Mouse (Mus musculus) stomach, embryonic 16.5 days (tissue): ENCODE data around the gene Psd4. TPM values are rescaled to one million over a fixed set of nuclear protein-coding genes. Genes with fewer than 3 reads are reported as not detected.
A peak's percentile ranks its signal among the peaks of the same experiment; 100 is the strongest.

Experiments used
- ATAC-seq: fragments of 200-750 bp; cut with Nextera tagmentation; 2 replicates; pipeline ENCODE4 v1.8.0; 2017; ENCODE audit warnings: moderate number of reproducible peaks, moderate TSS enrichment; ENCODE audit not compliant: insufficient read depth, low FRiP score
- H3K27ac ChIP-seq: fragments of 300-500 bp; sonication (generic); 2 replicates; pipeline ENCODE4 v1.5.1; 2014; ENCODE audit warnings: low read length
- H3K27me3 ChIP-seq: fragments of 300-500 bp; sonication (generic); 2 replicates; pipeline ENCODE4 v1.6.1; 2014; ENCODE audit warnings: low read length, control low read depth, mixed read lengths; ENCODE audit not compliant: control insufficient read depth, insufficient read depth
- H3K36me3 ChIP-seq: fragments of 300-500 bp; sonication (generic); 2 replicates; pipeline ENCODE4 v1.6.1; 2014; ENCODE audit warnings: low read length; ENCODE audit not compliant: control insufficient read depth, insufficient read depth
- H3K4me1 ChIP-seq: fragments of 300-500 bp; sonication (generic); 2 replicates; pipeline ENCODE4 v1.6.1; 2014; ENCODE audit warnings: low read length, control low read depth, mixed read lengths; ENCODE audit not compliant: control insufficient read depth, insufficient read depth
- H3K4me2 ChIP-seq: fragments of 300-500 bp; sonication (generic); 2 replicates; pipeline ENCODE4 v1.6.1; 2014; ENCODE audit warnings: low read depth, low read length, mixed read lengths
- H3K4me3 ChIP-seq: fragments of 300-500 bp; sonication (generic); replicated peaks from 2 replicates; pipeline ENCODE4 v1.5.1; 2014; ENCODE audit warnings: mild to moderate bottlenecking, low read length
- H3K9ac ChIP-seq: fragments of 300-500 bp; sonication (generic); 2 replicates; pipeline ENCODE4 v1.6.1; 2014; ENCODE audit warnings: low read length
- H3K9me3 ChIP-seq: fragments of 300-500 bp; sonication (generic); replicated peaks from 2 replicates; pipeline ENCODE4 v1.6.1; 2016; ENCODE audit warnings: low read length, control low read depth; ENCODE audit not compliant: control insufficient read depth
- WGBS: fragments of 180-500 bp; shearing (Covaris S2); extraction: QIAGEN DNeasy Blood & Tissue Kit; methylation state at CpG from one replicate; pipeline ENCODE4 v1.1.7; 2014; 5-methylcytosine and 5-hydroxymethylcytosine counted together
- polyA plus RNA-seq: library from polyadenylated mRNA; unstranded; fragments of >200 nt; fragmentation: Nextera tagmentation; extraction: Ambion mirVana; gene quantifications from 2 replicates; pipeline ENCODE4 v1.2.1, GENCODE M21; 2015

Psd4 gene
- 9.4 and 10.2 TPM in 2 replicates for polyA plus RNA-seq

- H3K36me3 ChIP-seq = no peaks in the 10 kb centered on the region
- H3K4me2 ChIP-seq = peak within 1 kb of the TSS; percentile 75
- no peaks in the 10 kb centered on the region for H3K9me3 ChIP-seq
- peaks cover 5% of the 10 kb centered on the region for H3K4me1 ChIP-seq
- H3K27me3 ChIP-seq = no peaks in the 10 kb centered on the region
- H3K9ac ChIP-seq = peak within 1 kb of the TSS; percentile 73
- ATAC-seq = peak; percentile 98
- H3K27ac ChIP-seq = peak within 1 kb of the TSS; percentile 75
- WGBS = 3% methylated on average over 47 of the region's 47 CpGs
- H3K4me3 ChIP-seq = peak within 1 kb of the TSS; percentile 48
These were observed at the start of gene Psd4 for GRCm38 (mm10) chr2:24367030-24367894. Gene Psd4, plus strand, starts transcription at chr2:24367580.

- no peak overlapping the region for H3K4me3 ChIP-seq
- H3K4me2 ChIP-seq = no peak overlapping the region
- no peak for ATAC-seq
- H3K27me3 ChIP-seq = no peaks in the 10 kb centered on the region
- H3K27ac ChIP-seq = no peak overlapping the region
- WGBS = 69% methylated on average over 4 of the region's 4 CpGs
- no peaks in the 10 kb centered on the region for H3K4me1 ChIP-seq
- no peaks in the 10 kb centered on the region for H3K36me3 ChIP-seq
- H3K9me3 ChIP-seq = no peaks in the 10 kb centered on the region
- H3K9ac ChIP-seq = no peak overlapping the region
These were observed 49.3 kb upstream of the Psd4 start for GRCm38 (mm10) chr2:24317919-24318598.

- 46% methylated on average over 3 of the region's 3 CpGs for WGBS
- H3K27ac ChIP-seq = peak overlapping the region; percentile 19; the same call in 1 of the 2 replicates
- peak; percentile 40; the same call in 1 of the 2 replicates for ATAC-seq
These were observed 32.0 kb upstream of the Psd4 start for GRCm38 (mm10) chr2:24335333-24335732.

GRCm38 (mm10) chr2:24336545-24336944 is 30.8 kb upstream of the Psd4 start, which contains the start of gene Il1rn:
Gene Il1rn, plus strand, starts transcription at chr2:24336853.
- no peaks in the 10 kb centered on the region for H3K36me3 ChIP-seq
- H3K4me1 ChIP-seq = no peaks in the 10 kb centered on the region
- H3K27me3 ChIP-seq = no peaks in the 10 kb centered on the region
- H3K4me3 ChIP-seq = no peak within 1 kb of the TSS
- no peak within 1 kb of the TSS for H3K4me2 ChIP-seq
- peak within 1 kb of the TSS; percentile 19; the same call in 1 of the 2 replicates for H3K27ac ChIP-seq
- H3K9ac ChIP-seq = no peak within 1 kb of the TSS
- no peaks in the 10 kb centered on the region for H3K9me3 ChIP-seq
- WGBS = 56% methylated on average over 2 of the region's 2 CpGs
- ATAC-seq = peak; percentile 76; the same call in 1 of the 2 replicates

More at GRCm38 (mm10) chr2:24335333-24335732, 32.0 kb upstream of the Psd4 start:
- H3K36me3 ChIP-seq = no peaks in the 10 kb centered on the region
- H3K4me3 ChIP-seq = no peak overlapping the region
- no peaks in the 10 kb centered on the region for H3K9me3 ChIP-seq
- H3K27me3 ChIP-seq = no peaks in the 10 kb centered on the region
- H3K9ac ChIP-seq = no peak overlapping the region
- no peak overlapping the region for H3K4me2 ChIP-seq
- H3K4me1 ChIP-seq = no peaks in the 10 kb centered on the region

GRCm38 (mm10) chr2:24341395-24341885 is 25.9 kb upstream of the Psd4 start:
- Histone ChIP-seq H3K27ac (no peak overlapping the region), H3K4me1 (no peaks in the 10 kb centered on the region), H3K27me3 (no peaks in the 10 kb centered on the region), H3K4me2 (no peak overlapping the region), H3K9me3 (no peaks in the 10 kb centered on the region), H3K36me3 (no peaks in the 10 kb centered on the region), H3K4me3 (no peak overlapping the region), H3K9ac (no peak overlapping the region)
- WGBS = 65% methylated on average over 3 of the region's 3 CpGs
- no peak for ATAC-seq

- H3K4me1 ChIP-seq = no peaks in the 10 kb centered on the region
- no peaks in the 10 kb centered on the region for H3K9me3 ChIP-seq
- no peak overlapping the region for H3K27ac ChIP-seq
- no peak overlapping the region for H3K4me2 ChIP-seq
- no peak for ATAC-seq
- WGBS = 40% methylated on average over 4 of the region's 4 CpGs
- H3K36me3 ChIP-seq = no peaks in the 10 kb centered on the region
- no peak overlapping the region for H3K4me3 ChIP-seq
- no peaks in the 10 kb centered on the region for H3K27me3 ChIP-seq
- H3K9ac ChIP-seq = no peak overlapping the region
These were observed 22.8 kb upstream of the Psd4 start for GRCm38 (mm10) chr2:24344619-24345018.

- Histone ChIP-seq H3K4me3 (no peak overlapping the region), H3K4me2 (no peak overlapping the region), H3K9ac (no peak overlapping the region), H3K27ac (no peak overlapping the region), H3K9me3 (no peaks in the 10 kb centered on the region), H3K27me3 (no peaks in the 10 kb centered on the region), H3K36me3 (no peaks in the 10 kb centered on the region), H3K4me1 (no peaks in the 10 kb centered on the region)
- no peak for ATAC-seq
- 69% methylated on average over 8 of the region's 8 CpGs for WGBS
These were observed 22.3 kb upstream of the Psd4 start for GRCm38 (mm10) chr2:24345056-24345455.

GRCm38 (mm10) chr2:24347926-24348325 is 19.5 kb upstream of the Psd4 start:
- 75% methylated on average over 1 of the region's 1 CpGs for WGBS
- Histone ChIP-seq H3K9me3 (no peaks in the 10 kb centered on the region), H3K36me3 (no peaks in the 10 kb centered on the region), H3K4me3 (no peak overlapping the region), H3K4me1 (no peaks in the 10 kb centered on the region), H3K4me2 (no peak overlapping the region), H3K9ac (no peak overlapping the region), H3K27ac (no peak overlapping the region), H3K27me3 (no peaks in the 10 kb centered on the region)
- no peak for ATAC-seq

- Histone ChIP-seq H3K9me3 (no peaks in the 10 kb centered on the region), H3K27me3 (no peaks in the 10 kb centered on the region), H3K4me1 (no peaks in the 10 kb centered on the region), H3K4me3 (no peak overlapping the region), H3K36me3 (no peaks in the 10 kb centered on the region), H3K9ac (no peak overlapping the region), H3K4me2 (no peak overlapping the region), H3K27ac (no peak overlapping the region)
- no peak for ATAC-seq
- 68% methylated on average over 2 of the region's 2 CpGs for WGBS
These were observed 16.2 kb upstream of the Psd4 start for GRCm38 (mm10) chr2:24351159-24351558.
